Mouse (Mus musculus) kidney, postnatal 0 days (tissue): ENCODE results near the gene 1700012B07Rik. TPM values are rescaled to one million over a fixed set of nuclear protein-coding genes. Genes with fewer than 3 reads are reported as not detected.

Experiments
- ATAC-seq: fragments of 200-750 bp; cut with Nextera tagmentation; replicated peaks from 2 replicates; pipeline ENCODE4 v1.8.0; 2017; ENCODE audit warnings: low read depth, moderate number of reproducible peaks, moderate TSS enrichment, moderate library complexity; ENCODE audit not compliant: low FRiP score
- DNase-seq: peaks from one replicate; pipeline ENCODE4 v3.0.0-alpha.2; 2016; ENCODE audit warnings: low spot score
- H3K27ac ChIP-seq: fragments of 300-500 bp; sonication (generic); 2 replicates; pipeline ENCODE4 v1.5.1; 2014; ENCODE audit warnings: mild to moderate bottlenecking
- H3K27me3 ChIP-seq: fragments of 300-500 bp; sonication (generic); 2 replicates; pipeline ENCODE4 v1.6.1; 2014; ENCODE audit warnings: low read length, mixed read lengths; ENCODE audit not compliant: insufficient read depth
- H3K36me3 ChIP-seq: fragments of 300-500 bp; sonication (generic); 2 replicates; pipeline ENCODE4 v1.6.1; 2014; ENCODE audit warnings: low read length, mixed read lengths; ENCODE audit not compliant: insufficient read depth
- H3K4me1 ChIP-seq: fragments of 300-500 bp; sonication (generic); replicated peaks from 2 replicates; pipeline ENCODE4 v1.6.1; 2014; ENCODE audit warnings: antibody characterized with exemption, low read length, mixed read lengths; ENCODE audit not compliant: insufficient read depth
- H3K4me2 ChIP-seq: fragments of 300-500 bp; sonication (generic); 2 replicates; pipeline ENCODE4 v1.6.1; 2014; ENCODE audit warnings: mild to moderate bottlenecking, low read length, moderate library complexity, mixed read lengths
- H3K4me3 ChIP-seq: fragments of 300-500 bp; sonication (generic); replicated peaks from 2 replicates; pipeline ENCODE4 v1.5.1; 2014; ENCODE audit warnings: low read depth, low read length
- H3K9ac ChIP-seq: fragments of 300-500 bp; sonication (generic); 2 replicates; pipeline ENCODE4 v1.6.1; 2014; ENCODE audit warnings: low read depth, low read length
- H3K9me3 ChIP-seq: fragments of 300-500 bp; sonication (generic); replicated peaks from 2 replicates; pipeline ENCODE4 v1.6.1; 2016; ENCODE audit warnings: low read length, inconsistent platforms, mixed read lengths
- CTCF ChIP-seq: IDR thresholded peaks from 2 replicates; pipeline ENCODE4 v1.5.1; 2016; ENCODE audit warnings: antibody characterized with exemption, low read depth, mild to moderate bottlenecking, moderate library complexity
- WGBS: fragments of 180-500 bp; shearing (Covaris S2); extraction: QIAGEN DNeasy Blood & Tissue Kit; methylation state at CpG from one replicate; pipeline ENCODE4 v1.1.7; 2014; 5-methylcytosine and 5-hydroxymethylcytosine counted together
- polyA plus RNA-seq: library from polyadenylated mRNA; unstranded; fragments of >200 nt; fragmentation: Nextera tagmentation; extraction: Ambion mirVana; gene quantifications from 2 replicates; pipeline ENCODE4 v1.2.1, GENCODE M21; 2015

Gene 1700012B07Rik
- polyA plus RNA-seq, 1 experiment from 2014 or later: not detected

- H3K9ac ChIP-seq: no peak overlapping the region
- no peaks in the 10 kb centered on the region for H3K27me3 ChIP-seq
- no peaks in the 10 kb centered on the region for H3K4me1 ChIP-seq
- H3K36me3 ChIP-seq: no peaks in the 10 kb centered on the region
- ATAC-seq: no peak
- 93% methylated on average over 1 of the region's 1 CpGs for WGBS
- no peak overlapping the region for H3K4me3 ChIP-seq
- TF ChIP-seq CTCF: no peak
- no peak overlapping the region for H3K27ac ChIP-seq
- H3K9me3 ChIP-seq: no peaks in the 10 kb centered on the region
- no peak overlapping the region for H3K4me2 ChIP-seq
- DNase-seq: no peak
These were observed 56.5 kb downstream of the 1700012B07Rik start for GRCm38 (mm10) chr11:109771381-109771780.

- Histone ChIP-seq H3K4me2 (no peak overlapping the region), H3K27me3 (no peaks in the 10 kb centered on the region), H3K4me3 (no peak overlapping the region), H3K36me3 (no peaks in the 10 kb centered on the region), H3K9ac (no peak overlapping the region), H3K9me3 (no peaks in the 10 kb centered on the region), H3K27ac (no peak overlapping the region), H3K4me1 (no peaks in the 10 kb centered on the region)
- DNase-seq: no peak
- WGBS: 60% methylated on average over 14 of the region's 14 CpGs
- no peak for ATAC-seq
- no peak for TF ChIP-seq CTCF
These were observed 57.7 kb downstream of the 1700012B07Rik start for GRCm38 (mm10) chr11:109770185-109770584.

GRCm38 (mm10) chr11:109769091-109769490, 58.8 kb downstream of the 1700012B07Rik start:
- peak; percentile 40 for DNase-seq

GRCm38 (mm10) chr11:109760063-109760462, 67.8 kb downstream of the 1700012B07Rik start:
- Histone ChIP-seq H3K27me3 (no peaks in the 10 kb centered on the region), H3K4me1 (no peaks in the 10 kb centered on the region), H3K9ac (no peak overlapping the region), H3K27ac (no peak overlapping the region), H3K4me2 (no peak overlapping the region), H3K4me3 (no peak overlapping the region), H3K9me3 (no peaks in the 10 kb centered on the region), H3K36me3 (no peaks in the 10 kb centered on the region)
- DNase-seq (no peak), ATAC-seq (no peak)
- 86% methylated on average over 7 of the region's 7 CpGs for WGBS
- TF ChIP-seq CTCF: no peak

More at GRCm38 (mm10) chr11:109769091-109769490, 58.8 kb downstream of the 1700012B07Rik start:
- TF ChIP-seq CTCF: peak; percentile 24; the same call in 1 of the 2 replicates
- ATAC-seq: no peak
- Histone ChIP-seq H3K36me3 (no peaks in the 10 kb centered on the region), H3K9me3 (no peaks in the 10 kb centered on the region), H3K27me3 (no peaks in the 10 kb centered on the region), H3K27ac (no peak overlapping the region), H3K9ac (no peak overlapping the region), H3K4me3 (no peak overlapping the region), H3K4me2 (no peak overlapping the region), H3K4me1 (no peaks in the 10 kb centered on the region)
- 69% methylated on average over 5 of the region's 5 CpGs for WGBS

- no peaks in the 10 kb centered on the region for H3K9me3 ChIP-seq
- TF ChIP-seq CTCF: no peak
- H3K9ac ChIP-seq: no peak overlapping the region
- H3K27ac ChIP-seq: no peak overlapping the region
- H3K4me3 ChIP-seq: no peak overlapping the region
- no peak for DNase-seq
- no peak for ATAC-seq
- no peaks in the 10 kb centered on the region for H3K36me3 ChIP-seq
- H3K4me2 ChIP-seq: no peak overlapping the region
- no peaks in the 10 kb centered on the region for H3K27me3 ChIP-seq
- 86% methylated on average over 2 of the region's 2 CpGs for WGBS
- H3K4me1 ChIP-seq: no peaks in the 10 kb centered on the region
These were observed 69.1 kb downstream of the 1700012B07Rik start for GRCm38 (mm10) chr11:109758616-109759215.

GRCm38 (mm10) chr11:109754105-109754602, 73.7 kb downstream of the 1700012B07Rik start:
- WGBS: 67% methylated on average over 7 of the region's 7 CpGs
- H3K27ac ChIP-seq: no peak overlapping the region
- DNase-seq: no peak
- H3K9ac ChIP-seq: no peak overlapping the region
- no peak overlapping the region for H3K4me2 ChIP-seq
- H3K27me3 ChIP-seq: no peaks in the 10 kb centered on the region
- H3K9me3 ChIP-seq: no peaks in the 10 kb centered on the region
- TF ChIP-seq CTCF: no peak
- no peak overlapping the region for H3K4me3 ChIP-seq
- no peaks in the 10 kb centered on the region for H3K4me1 ChIP-seq
- no peaks in the 10 kb centered on the region for H3K36me3 ChIP-seq
- ATAC-seq: no peak
